Mouse (Mus musculus): ENCODE data around the gene Shmt2.

DNA sequence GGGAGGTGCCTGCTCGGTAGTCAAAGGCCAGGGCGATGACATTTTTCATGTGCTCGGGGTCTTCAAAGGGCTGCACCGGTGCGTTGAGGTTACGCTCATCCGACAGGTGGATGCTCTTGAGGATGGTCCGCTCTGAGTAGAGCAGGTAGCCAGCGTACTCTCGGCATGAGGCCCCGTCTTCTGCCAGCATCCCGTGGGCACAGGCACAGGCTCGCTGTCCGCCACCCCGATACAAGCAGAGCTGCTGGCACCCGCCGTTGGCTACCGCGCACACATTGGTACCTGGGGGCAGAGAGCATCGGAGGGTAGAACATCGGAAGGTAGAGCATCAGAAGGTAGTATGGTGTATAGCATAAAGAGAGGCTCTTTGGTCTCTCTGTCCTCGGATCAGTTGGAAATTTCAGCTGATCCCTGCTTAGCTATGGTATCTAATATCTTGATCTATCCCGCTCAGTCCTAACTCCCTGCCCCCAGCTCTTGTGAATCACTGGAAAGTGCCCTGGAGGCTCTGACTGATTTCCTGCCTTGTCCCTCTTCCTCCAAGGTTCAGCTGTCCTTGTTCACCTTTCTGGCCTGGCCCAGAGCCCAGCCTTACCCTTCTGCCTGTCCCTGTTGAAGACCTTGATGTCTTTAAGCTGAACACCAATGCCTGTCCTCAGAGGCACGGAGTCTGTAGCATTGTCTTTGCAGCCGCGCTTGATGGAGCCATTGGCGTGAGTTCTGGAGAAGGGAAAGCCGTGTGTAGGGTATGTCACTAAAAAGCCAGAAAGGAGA, 44.5 kb upstream of the Shmt2 start:
- TF ChIP-seq CTCF (IDR thresholded peaks at IDR 0.05; ENCODE audit: control insufficient read depth, insufficient read depth, insufficient replicate concordance, low read depth, low read length) (no peak), POLR2A (IDR thresholded peaks at IDR 0.05; ENCODE audit: control insufficient read depth, low read depth, low read length) (no peak)

All from testis, adult 2 months (tissue).